Mouse (Mus musculus): ENCODE measurements around the gene Clpsl2. TPM values are rescaled to one million over a fixed set of nuclear protein-coding genes. Genes with fewer than 3 reads are reported as not detected.
A peak's percentile ranks its signal among the peaks of the same experiment; 100 is the strongest.

Clpsl2 gene
- polyA plus RNA-seq (2016; fragmentation: Nextera tagmentation; extraction: Ambion mirVana), result not detected in 2 replicates

GRCm38 (mm10) chr17:28549111-28549510 is at the start of gene Clpsl2:
TSS of gene Clpsl2 (plus strand) at chr17:28549411.
- H3K4me3 ChIP-seq, result no peak within 1 kb of the TSS
- no peaks in the 10 kb centered on the region for H3K36me3 ChIP-seq
- no peak within 1 kb of the TSS for H3K27ac ChIP-seq
- 0 out of 2 replicates have a peak, but pooled peaks cover 3% of the 10 kb centered on the region for H3K4me1 ChIP-seq
- DNase-seq (ENCODE audit: low spot score), result no peak
- H3K27me3 ChIP-seq (ENCODE audit: insufficient read depth, poor library complexity, severe bottlenecking), result peaks cover 12% of the 10 kb centered on the region
- H3K9me3 ChIP-seq, result no peaks in the 10 kb centered on the region
- WGBS, result 73% methylated on average over 14 of the region's 14 CpGs

- H3K27me3 ChIP-seq (ENCODE audit: insufficient read depth, poor library complexity, severe bottlenecking), result no peaks in the 10 kb centered on the region
- H3K4me1 ChIP-seq, result no peaks in the 10 kb centered on the region
- WGBS, result 73% methylated on average over 3 of the region's 3 CpGs
- H3K27ac ChIP-seq, result no peak overlapping the region
- H3K36me3 ChIP-seq, result no peaks in the 10 kb centered on the region
- H3K9me3 ChIP-seq, result peaks cover 4% of the 10 kb centered on the region
- DNase-seq (ENCODE audit: low spot score), result no peak
- no peak overlapping the region for H3K4me3 ChIP-seq
Measured at GRCm38 (mm10) chr17:28500465-28500864, 48.7 kb upstream of the Clpsl2 start.

GRCm38 (mm10) chr17:28502196-28502821 is 46.9 kb upstream of the Clpsl2 start:
- H3K27ac ChIP-seq, result no peak overlapping the region
- peaks cover 10% of the 10 kb centered on the region for H3K4me1 ChIP-seq
- no peak overlapping the region for H3K4me3 ChIP-seq
- DNase-seq (ENCODE audit: low spot score), result no peak
- 45% methylated on average over 7 of the region's 7 CpGs for WGBS
- no peaks in the 10 kb centered on the region for H3K36me3 ChIP-seq
- H3K27me3 ChIP-seq (ENCODE audit: insufficient read depth, poor library complexity, severe bottlenecking), result no peaks in the 10 kb centered on the region
- H3K9me3 ChIP-seq, result no peaks in the 10 kb centered on the region; the same call in 1 of the 2 replicates

GRCm38 (mm10) chr17:28504182-28504581 is 45.0 kb upstream of the Clpsl2 start:
- no peaks in the 10 kb centered on the region for H3K27me3 ChIP-seq (ENCODE audit: insufficient read depth, poor library complexity, severe bottlenecking)
- H3K27ac ChIP-seq, result no peak overlapping the region
- H3K4me1 ChIP-seq, result peaks cover 16% of the 10 kb centered on the region
- H3K4me3 ChIP-seq, result no peak overlapping the region
- no peak for DNase-seq (ENCODE audit: low spot score)
- WGBS, result 69% methylated on average over 6 of the region's 6 CpGs
- H3K9me3 ChIP-seq, result no peaks in the 10 kb centered on the region
- no peaks in the 10 kb centered on the region for H3K36me3 ChIP-seq

- no peaks in the 10 kb centered on the region for H3K9me3 ChIP-seq
- DNase-seq (ENCODE audit: low spot score), result no peak
- 88% methylated on average over 4 of the region's 4 CpGs for WGBS
- H3K4me1 ChIP-seq, result peaks cover 20% of the 10 kb centered on the region
- 0 out of 2 replicates have a peak, but pooled peaks cover 3% of the 10 kb centered on the region for H3K27me3 ChIP-seq (ENCODE audit: insufficient read depth, poor library complexity, severe bottlenecking)
- no peak overlapping the region for H3K4me3 ChIP-seq
- no peaks in the 10 kb centered on the region for H3K36me3 ChIP-seq
- no peak overlapping the region for H3K27ac ChIP-seq
Measured at GRCm38 (mm10) chr17:28505591-28505990, 43.6 kb upstream of the Clpsl2 start.

- peaks cover 32% of the 10 kb centered on the region for H3K4me1 ChIP-seq
- peaks cover 13% of the 10 kb centered on the region for H3K27me3 ChIP-seq (ENCODE audit: insufficient read depth, poor library complexity, severe bottlenecking)
- peak overlapping the region; percentile 76 for H3K27ac ChIP-seq
- H3K4me3 ChIP-seq, result no peak overlapping the region
- 11% methylated on average over 5 of the region's 5 CpGs for WGBS
- DNase-seq (ENCODE audit: low spot score), result no peak
- H3K9me3 ChIP-seq, result no peaks in the 10 kb centered on the region
- H3K36me3 ChIP-seq, result no peaks in the 10 kb centered on the region
Measured at GRCm38 (mm10) chr17:28506895-28507294, 42.3 kb upstream of the Clpsl2 start.

- DNase-seq (ENCODE audit: low spot score), result no peak
- H3K9me3 ChIP-seq, result no peaks in the 10 kb centered on the region
- no peaks in the 10 kb centered on the region for H3K36me3 ChIP-seq
- H3K27ac ChIP-seq, result peak overlapping the region; percentile 76
- peaks cover 17% of the 10 kb centered on the region for H3K27me3 ChIP-seq (ENCODE audit: insufficient read depth, poor library complexity, severe bottlenecking)
- no peak overlapping the region for H3K4me3 ChIP-seq
- WGBS, result 16% methylated on average over 5 of the region's 5 CpGs
- peaks cover 37% of the 10 kb centered on the region for H3K4me1 ChIP-seq
Measured at GRCm38 (mm10) chr17:28507496-28507895, 41.7 kb upstream of the Clpsl2 start.

- peaks cover 51% of the 10 kb centered on the region for H3K4me1 ChIP-seq
- no peak for DNase-seq (ENCODE audit: low spot score)
Measured at GRCm38 (mm10) chr17:28510445-28511342, 38.5 kb upstream of the Clpsl2 start.

GRCm38 (mm10) chr17:28511616-28512541 is 37.3 kb upstream of the Clpsl2 start:
- no peak for DNase-seq (ENCODE audit: low spot score)
- 23% methylated on average over 9 of the region's 9 CpGs for WGBS
- H3K27me3 ChIP-seq (ENCODE audit: insufficient read depth, poor library complexity, severe bottlenecking), result peaks cover 57% of the 10 kb centered on the region
- H3K36me3 ChIP-seq, result no peaks in the 10 kb centered on the region
- H3K9me3 ChIP-seq, result no peaks in the 10 kb centered on the region
- H3K4me3 ChIP-seq, result peak overlapping the region; percentile 52; the same call in 1 of the 2 replicates
- 0 out of 2 replicates have a peak overlapping the region, but pooled peaks have one; percentile 65 for H3K27ac ChIP-seq
- peaks cover 49% of the 10 kb centered on the region for H3K4me1 ChIP-seq

More at GRCm38 (mm10) chr17:28510445-28511342, 38.5 kb upstream of the Clpsl2 start:
- no peaks in the 10 kb centered on the region for H3K36me3 ChIP-seq
- H3K9me3 ChIP-seq, result no peaks in the 10 kb centered on the region
- 2% methylated on average over 28 of the region's 28 CpGs for WGBS
- H3K4me3 ChIP-seq, result peak overlapping the region; percentile 52
- peaks cover 45% of the 10 kb centered on the region for H3K27me3 ChIP-seq (ENCODE audit: insufficient read depth, poor library complexity, severe bottlenecking)
- peak overlapping the region; percentile 80 for H3K27ac ChIP-seq

- Histone ChIP-seq H3K36me3 (no peaks in the 10 kb centered on the region), H3K4me3 (no peak overlapping the region), H3K4me1 (peaks cover 46% of the 10 kb centered on the region), H3K27ac (peak overlapping the region; percentile 65; the same call in 1 of the 2 replicates), H3K9me3 (no peaks in the 10 kb centered on the region), H3K27me3 (ENCODE audit: insufficient read depth, poor library complexity, severe bottlenecking) (peaks cover 65% of the 10 kb centered on the region)
- WGBS, result 54% methylated on average over 6 of the region's 6 CpGs
- no peak for DNase-seq (ENCODE audit: low spot score)
Measured at GRCm38 (mm10) chr17:28512696-28513095, 36.5 kb upstream of the Clpsl2 start.

- Histone ChIP-seq H3K4me3 (no peak overlapping the region), H3K27ac (no peak overlapping the region), H3K36me3 (no peaks in the 10 kb centered on the region), H3K9me3 (no peaks in the 10 kb centered on the region), H3K4me1 (peaks cover 50% of the 10 kb centered on the region), H3K27me3 (ENCODE audit: insufficient read depth, poor library complexity, severe bottlenecking) (peaks cover 72% of the 10 kb centered on the region)
- no peak for DNase-seq (ENCODE audit: low spot score)
- 66% methylated on average over 1 of the region's 1 CpGs for WGBS
Measured at GRCm38 (mm10) chr17:28513337-28513736, 35.9 kb upstream of the Clpsl2 start.

GRCm38 (mm10) chr17:28513844-28514243 is 35.4 kb upstream of the Clpsl2 start:
- peaks cover 55% of the 10 kb centered on the region for H3K4me1 ChIP-seq
- WGBS, result 55% methylated on average over 7 of the region's 7 CpGs
- no peak for DNase-seq (ENCODE audit: low spot score)

More at GRCm38 (mm10) chr17:28513844-28514243, 35.4 kb upstream of the Clpsl2 start:
- no peak overlapping the region for H3K4me3 ChIP-seq
- no peaks in the 10 kb centered on the region for H3K9me3 ChIP-seq
- peaks cover 77% of the 10 kb centered on the region for H3K27me3 ChIP-seq (ENCODE audit: insufficient read depth, poor library complexity, severe bottlenecking)
- H3K27ac ChIP-seq, result no peak overlapping the region
- H3K36me3 ChIP-seq, result no peaks in the 10 kb centered on the region

Measured in heart, embryonic 10.5 days (tissue).